Mouse (Mus musculus) stomach, postnatal 0 days (tissue): Measurements from ENCODE around the gene Ccdc39.

Experiments used
- CTCF ChIP-seq: IDR thresholded peaks from 2 replicates; pipeline ENCODE4 v1.5.1; 2016; ENCODE audit warnings: antibody characterized with exemption, low read depth, mild to moderate bottlenecking, moderate library complexity
- EP300 ChIP-seq: optimal IDR thresholded peaks from 2 replicates; pipeline ENCODE3; 2016; ENCODE audit warnings: antibody characterized with exemption

DNA sequence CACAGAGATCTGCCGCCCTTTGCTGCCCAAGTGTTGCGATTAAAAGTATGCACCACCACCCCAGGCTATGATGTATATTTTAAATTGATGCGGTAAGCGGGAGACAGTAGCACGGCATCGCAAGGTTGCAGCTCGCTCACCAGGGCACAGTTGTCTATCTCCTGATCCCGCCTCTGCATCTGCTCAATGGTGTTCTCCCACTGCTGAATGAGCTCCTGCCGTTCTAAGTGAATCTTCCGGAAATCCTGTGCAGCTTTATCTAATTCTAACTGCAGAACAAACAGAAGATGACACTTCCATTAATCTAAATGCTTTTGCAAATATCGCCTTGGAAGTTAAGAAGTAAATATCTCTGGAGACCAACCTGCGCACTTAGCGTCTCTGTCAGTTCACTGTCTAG lies 7.5 kb downstream of the Ccdc39 start:
- TF ChIP-seq CTCF (no peak), EP300 (no peak)
